Mouse (Mus musculus) kidney, postnatal 25 days (tissue): ENCODE measurements at regions not wholly inside any gene's neighbourhood (a gene's known extent, or its start where the extent isn't known, plus 50 kb on each side); places are given as distances from the start of the nearest gene placed in this dataset.
A peak's percentile ranks its signal among the peaks of the same experiment; 100 is the strongest.

Experiments
- DNase-seq, 2 experiments: peaks; one replicate each; pipeline ENCODE4 v3.0.0; 2021; ENCODE audit warnings: mixed read lengths in 2 of 2

DNA sequence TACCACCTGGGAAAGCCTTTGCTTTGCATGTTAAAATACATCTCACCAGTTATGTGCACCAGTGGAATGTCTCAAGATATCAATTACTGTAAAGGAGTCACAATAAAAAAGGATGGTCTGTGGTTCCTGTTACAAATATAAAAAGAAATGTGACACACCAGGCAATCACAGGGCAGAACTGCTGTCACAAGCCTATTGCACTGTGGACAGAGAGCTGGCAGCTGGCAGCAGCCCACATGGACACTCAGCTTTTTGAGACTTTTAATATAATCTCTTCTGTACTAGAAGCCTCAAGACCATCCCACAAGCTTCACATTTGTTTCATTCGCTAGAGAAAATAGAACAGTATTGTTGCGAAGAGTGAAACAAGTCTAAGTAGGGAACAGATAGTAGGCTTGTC is 197.7 kb downstream of the 1700129C05Rik start:
- DNase-seq = no peak

DNA sequence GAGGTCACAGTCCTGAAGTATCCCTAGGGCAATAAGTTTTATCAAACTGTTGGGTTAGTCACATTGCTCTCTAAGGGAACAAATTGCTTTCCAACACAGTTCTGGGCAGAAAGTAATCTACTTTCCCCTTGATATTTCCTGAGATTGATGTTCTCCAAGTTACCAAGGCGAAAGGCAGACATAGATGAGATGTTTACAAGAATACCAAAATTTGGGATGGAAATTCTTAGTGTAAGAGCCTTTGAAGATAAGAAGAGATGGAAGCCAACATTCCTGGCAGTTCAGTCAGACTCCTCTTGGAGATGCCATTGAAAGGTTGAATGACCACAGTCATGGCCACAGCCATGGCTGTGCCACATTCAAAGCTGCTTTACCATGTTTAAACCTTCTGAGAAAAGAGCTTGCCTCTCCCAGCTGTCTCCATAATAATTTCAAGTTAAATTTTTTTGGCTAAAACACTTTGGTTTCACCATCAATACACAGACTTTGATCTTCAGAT is 199.4 kb downstream of the 1700129C05Rik start:
- DNase-seq = no peak

DNA sequence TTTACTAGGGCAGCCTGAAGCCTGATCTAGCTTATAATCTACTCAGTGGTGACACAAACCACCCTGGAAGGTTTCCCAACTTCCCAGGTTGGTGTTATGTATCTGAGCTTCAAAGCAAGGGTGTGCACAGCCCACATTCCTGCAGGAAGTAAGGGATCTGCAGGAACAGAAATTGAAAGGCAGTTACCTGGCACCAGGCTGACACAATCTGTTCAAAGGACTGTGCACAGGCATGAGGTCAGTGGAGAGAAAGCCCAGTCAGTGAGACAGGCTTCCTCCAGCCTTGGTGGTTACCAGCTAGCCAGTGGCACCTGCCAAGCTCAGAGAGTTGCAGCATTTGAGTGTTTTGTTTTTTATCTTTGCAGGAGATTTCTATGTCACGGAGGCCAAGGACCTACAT is 203.6 kb downstream of the 1700129C05Rik start:
- peak in 1 of 2 experiments; percentile 30 for DNase-seq

DNA sequence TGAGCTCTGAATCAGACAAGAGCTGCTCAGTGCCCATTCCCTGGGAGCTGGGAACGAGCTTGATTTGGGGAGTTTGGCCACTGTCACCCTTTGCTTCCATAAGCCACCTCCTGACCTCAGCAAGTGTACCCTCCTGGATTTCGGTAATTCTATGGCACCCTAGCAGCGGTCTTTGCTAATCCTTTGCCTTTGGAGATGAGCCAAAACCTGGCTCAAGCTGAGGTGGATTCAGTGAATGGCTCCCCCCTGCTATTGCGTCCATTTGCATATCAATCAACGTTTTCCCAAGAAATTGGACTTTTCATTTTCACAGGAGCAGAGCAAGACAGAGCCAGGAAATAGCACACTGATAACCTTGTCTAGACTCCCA is 204.1 kb downstream of the 1700129C05Rik start:
- DNase-seq = peak in 1 of 2 experiments; percentile 28

DNA sequence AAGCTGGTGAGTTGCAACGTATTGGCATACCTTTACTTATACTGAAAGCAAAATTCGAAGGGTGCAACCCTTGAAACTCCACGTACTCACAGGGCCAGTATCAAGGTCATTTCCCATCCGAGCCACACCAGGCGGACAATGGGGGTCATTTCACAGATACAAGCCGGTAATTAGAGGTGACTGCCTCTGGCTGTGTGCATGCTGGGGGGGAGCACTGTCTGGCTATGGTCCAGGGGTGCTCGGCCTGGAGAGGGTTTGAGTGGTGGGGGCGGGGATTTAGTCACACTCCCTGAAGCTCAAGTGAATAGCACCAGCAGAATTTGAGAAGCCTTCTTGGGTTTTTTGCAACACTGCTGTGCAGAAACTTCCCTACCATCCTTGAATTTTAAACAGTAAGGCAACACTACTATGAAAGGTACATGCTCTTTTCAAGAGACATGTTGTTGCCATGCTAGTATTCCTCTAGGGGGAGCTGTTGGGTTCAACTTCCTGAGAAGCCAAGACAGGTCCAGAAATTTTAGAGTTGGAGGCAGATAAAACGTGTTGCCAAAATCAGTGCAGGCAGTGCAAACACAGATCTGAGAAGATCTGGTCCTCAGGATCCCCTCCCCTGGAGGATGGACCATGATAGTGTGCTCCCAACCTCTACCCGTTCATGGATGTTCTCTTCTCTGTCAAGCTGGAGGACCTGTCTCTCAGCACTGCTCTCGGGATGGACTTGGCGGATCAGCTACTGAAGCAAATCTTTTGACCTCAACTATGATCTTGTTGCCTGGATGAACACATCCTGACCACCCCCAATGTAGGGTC is 204.7 kb downstream of the 1700129C05Rik start:
- DNase-seq = peak in 1 of 2 experiments; percentile 41

DNA sequence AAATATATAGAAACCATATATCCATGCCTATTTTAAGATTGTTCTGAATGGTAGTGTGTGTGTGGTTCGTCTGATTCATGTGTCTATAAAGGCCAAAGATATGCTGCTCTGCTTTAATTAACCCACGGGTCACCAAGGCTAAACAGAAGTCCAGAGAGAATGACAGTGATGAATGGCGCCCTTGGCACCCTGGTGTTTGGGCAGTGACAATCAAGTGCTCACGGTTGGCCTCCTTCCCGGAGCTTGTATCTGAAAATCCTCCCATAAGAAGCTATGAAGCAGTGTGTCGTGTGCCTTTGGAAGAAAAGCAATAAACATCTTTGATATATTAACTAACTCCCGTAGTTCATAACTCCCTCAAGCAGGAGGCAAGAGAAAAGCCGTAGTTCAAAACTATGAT is 205.4 kb downstream of the 1700129C05Rik start:
- peak; percentile 60 to 72 for DNase-seq

DNA sequence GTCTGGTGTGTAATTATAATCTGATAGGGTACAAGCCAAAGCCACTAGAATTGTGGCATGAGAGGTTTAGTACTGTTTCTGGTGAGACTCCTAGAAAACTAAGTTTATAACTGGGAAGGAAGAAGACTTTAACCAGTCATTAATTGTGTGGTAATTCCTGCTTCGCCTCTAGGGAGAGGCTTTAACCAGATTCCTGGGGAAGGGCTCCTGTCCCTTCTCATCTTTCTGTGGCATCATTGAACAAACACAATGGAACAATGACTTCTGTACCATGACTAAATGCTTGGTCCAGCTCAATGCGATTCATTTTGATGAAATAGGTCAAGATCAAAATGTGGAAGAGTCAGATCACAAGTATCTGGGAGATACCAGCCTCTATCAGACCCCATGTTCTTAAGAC is 206.6 kb downstream of the 1700129C05Rik start:
- DNase-seq = no peak

DNA sequence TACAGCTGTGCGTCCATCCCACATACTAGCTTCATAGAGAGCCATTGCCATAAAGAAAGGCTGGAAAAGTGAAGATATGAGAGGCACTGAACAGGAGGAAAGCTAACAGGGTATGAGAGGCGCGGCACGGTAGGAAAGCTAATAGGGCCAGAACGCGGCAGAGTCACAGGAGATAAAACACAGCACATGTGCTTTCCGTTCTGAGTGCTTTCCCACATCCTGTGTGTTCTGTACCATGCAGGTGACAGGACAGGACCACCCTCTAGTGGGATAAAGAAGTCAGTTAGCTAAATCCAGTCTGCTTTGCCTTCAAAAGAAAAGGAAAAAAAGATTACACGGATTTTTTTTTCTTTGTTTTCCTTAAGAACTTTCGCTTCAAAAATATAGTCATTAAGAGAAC is 224.8 kb downstream of the 1700129C05Rik start:
- DNase-seq = no peak

DNA sequence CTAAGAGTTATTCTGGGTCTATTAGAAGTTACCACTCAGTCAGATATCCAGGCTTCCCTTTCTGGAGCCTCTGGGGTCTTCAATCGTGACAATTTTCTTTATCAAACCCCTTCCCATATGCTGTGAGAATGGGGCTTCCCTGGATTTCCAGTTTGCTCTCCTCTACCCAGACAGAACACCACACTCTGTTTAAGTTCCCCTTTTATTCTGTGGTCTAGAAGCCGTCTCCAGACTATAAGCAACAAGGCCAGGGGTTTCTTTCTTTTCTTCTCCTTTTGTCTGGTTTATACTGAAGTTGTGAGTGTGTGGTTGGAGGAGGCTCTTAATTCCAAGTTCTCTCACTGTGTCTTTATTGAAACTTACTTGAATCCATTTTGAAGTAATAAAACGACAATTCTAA is 225.5 kb downstream of the 1700129C05Rik start:
- no peak for DNase-seq

DNA sequence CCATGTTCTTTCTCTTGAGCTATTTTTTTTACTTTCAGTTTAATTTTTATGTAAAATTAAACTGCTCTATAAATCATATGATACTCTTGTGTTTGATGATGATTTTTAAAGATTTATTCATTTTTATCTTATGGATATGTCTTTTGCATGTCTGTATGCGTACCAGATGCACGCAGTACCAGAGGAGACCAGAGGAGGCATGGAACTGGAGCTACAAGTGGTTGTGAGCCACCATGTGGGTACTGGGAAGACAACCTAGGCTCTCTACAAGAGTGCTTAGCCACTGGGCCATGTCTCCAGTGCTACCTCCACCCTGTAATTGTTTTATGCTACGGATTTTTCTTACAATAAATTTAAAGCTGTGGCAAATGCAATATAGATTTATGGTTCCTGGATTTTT is 227.8 kb downstream of the 1700129C05Rik start:
- DNase-seq = no peak

DNA sequence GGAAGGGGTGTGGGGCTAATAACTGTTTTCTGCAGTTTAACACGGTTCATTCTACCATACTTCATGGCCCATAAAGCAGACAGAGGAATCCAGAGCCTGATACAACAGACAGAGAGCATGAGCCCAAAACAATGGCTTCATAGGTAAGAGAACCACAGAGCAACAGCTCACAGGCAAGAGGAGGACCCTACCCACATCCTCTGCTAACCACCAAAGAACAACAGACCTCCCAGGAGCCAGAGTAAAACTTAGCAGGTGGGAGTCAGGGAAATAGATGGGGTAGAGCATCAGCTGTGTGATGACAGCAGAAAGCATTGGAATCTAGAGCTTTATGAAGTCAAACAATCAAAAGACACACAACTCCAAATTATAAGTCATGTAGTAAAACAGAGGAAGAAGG is 231.8 kb downstream of the 1700129C05Rik start:
- no peak for DNase-seq

DNA sequence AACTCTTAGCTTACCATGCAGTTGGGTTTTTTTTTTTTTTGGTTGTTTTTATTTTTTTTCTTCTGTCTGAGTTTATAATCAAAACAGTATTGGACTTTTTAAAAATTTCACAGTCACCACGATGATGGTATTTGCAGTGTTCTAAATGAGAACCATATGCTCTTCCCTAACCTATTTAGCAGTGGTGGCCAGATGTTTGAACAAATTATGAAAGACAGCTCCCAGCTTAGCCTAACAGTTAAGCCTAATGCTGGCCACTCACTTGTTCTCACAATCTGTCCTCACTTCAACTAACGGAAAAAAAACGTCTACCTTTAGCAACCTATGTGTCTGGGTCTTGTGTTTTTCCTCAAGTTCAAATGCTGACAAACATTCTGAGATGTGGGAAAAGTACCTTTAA is 234.8 kb downstream of the 1700129C05Rik start:
- DNase-seq = no peak

DNA sequence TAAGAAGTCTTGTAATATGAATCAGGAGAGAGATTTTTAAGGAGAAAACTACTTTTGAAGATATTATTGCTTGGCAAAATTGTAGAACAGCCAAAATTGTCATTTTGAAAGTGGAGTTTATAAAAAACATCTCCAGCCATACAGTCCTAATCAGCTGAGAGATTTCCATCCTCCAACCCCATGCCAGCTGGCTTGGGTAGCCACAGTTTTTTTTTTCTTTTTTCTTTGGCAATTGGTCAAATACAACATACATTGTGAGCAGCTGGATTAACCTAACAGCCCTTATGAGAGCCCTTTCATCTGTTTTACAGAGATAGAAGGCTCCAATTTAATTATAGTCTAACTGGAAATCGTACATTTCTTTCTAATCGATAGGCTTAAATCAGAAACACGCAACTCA is 235.3 kb downstream of the 1700129C05Rik start:
- no peak for DNase-seq

DNA sequence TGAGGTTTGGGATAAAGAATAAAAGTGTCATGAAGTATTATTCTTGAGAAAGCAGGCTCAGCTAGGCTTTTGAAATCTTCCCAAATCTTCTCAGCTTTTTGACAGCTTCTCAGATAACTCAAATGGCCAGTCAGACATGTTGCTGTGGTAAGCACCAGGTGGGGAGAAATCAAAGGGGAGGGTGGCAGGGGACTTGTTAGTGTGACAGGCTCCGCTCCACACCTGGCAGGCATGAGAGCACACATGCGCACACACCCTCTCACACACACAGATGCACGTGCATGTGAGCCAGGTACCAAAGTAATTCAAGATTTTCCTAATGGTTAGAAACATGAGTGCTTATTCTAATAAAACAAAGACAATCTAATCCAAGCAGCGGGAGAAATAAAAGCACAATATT is 236.1 kb downstream of the 1700129C05Rik start:
- no peak for DNase-seq

DNA sequence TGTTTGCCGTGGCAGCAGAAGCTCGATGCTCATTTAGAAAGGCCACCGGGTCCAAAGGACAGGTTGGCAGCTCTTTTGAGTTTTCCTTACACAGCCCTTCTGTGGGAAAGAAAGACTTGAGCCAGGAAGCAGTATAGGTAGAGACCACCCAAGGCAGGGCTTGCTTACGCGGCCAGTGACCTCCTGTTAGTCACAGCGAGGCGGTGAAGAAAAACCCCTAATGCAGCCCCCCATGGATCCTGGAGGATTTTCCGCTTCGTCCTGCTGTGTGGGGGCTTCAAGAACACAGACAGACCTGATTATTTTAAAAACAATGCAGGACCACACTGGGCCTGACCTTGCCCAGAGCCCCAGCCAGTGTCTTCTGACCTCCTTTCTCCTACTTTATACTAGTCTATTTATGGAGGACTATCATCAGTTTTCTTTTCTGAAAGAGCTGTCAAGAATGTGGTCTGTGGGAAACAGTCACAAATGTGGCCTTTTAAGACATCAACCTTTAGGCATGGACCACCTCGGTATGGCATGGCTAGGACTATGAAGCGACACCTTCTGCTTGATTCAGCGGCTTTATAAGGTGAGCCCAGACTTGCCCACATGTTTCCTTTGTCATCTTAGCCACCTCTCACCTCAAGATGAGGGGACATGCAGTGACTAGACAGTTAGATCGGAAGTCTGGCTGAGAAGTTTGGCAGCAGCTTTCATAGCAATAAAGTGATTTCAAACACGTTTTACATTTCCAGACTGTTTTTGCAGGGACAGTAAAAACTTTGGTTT is 274.3 kb downstream of the 1700129C05Rik start:
- no peak for DNase-seq

DNA sequence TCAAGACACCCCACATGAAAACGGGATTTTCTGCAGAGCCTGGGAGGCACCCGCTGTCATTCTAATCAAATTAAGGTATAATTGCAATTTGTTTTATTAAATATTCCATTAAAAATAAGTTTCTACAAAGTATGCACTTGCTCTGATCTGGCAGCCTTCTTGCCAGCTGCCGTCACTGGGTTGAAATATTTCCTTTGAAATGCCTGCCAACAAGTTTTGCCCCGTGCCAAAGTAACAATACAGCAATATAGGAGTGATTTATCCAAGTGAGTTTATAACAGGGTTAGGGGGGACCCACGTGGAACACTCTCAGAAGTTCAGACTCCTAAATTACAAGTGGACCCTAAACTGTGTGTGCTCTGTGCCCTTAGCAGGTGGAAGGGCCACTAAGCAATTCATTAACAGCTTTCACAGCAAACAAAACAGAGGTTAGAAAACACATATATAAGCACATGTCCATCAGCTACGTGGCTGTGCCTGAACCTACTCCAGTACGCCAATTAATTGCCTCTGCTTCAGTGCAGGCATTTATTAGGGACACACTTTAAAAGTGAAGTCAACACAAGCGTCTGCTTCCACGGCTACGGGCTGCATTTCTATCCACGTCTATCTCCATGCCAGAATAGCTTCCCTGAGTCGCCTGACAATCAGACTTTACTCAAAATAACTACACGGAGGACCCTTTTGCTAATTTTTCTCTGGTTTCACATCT is 275.1 kb downstream of the 1700129C05Rik start:
- no peak for DNase-seq

DNA sequence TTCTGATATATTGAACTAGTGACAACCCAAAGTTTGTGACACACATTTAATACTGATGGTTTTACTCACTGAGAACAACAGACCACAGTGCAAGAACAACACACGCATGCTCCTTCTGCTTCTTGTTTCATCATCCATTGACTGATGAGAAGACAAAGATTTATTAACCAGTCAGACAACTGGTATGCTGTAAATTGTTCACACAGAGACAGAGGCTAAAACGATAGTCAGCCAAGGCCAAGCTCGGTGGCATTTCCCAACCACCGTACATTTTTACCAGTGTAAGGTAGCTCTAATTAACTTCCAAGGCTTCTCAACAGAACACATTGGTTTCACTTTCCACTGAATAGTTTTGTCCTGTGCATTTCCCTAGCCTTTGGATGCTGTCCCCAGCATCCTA is 287.8 kb downstream of the 1700129C05Rik start:
- no peak for DNase-seq

DNA sequence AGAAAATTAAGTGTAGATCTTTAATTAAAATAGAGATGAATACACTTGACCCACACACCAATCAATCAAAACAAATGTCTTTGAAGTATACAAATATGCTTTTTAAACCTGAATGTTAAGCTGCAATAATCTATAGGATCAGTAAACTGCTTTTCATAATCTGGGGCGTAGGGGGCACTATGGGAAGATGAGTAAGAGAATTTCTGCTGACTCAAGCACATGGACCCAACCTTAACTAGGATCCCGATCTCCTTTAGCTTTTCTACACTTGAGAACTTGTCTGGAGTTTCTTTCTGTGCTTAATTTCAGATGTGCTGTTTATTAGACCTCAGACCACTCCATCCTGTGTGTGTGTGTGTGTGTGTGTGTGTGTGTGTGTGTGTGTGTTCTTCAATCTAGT is 298.1 kb downstream of the 1700129C05Rik start:
- no peak for DNase-seq

DNA sequence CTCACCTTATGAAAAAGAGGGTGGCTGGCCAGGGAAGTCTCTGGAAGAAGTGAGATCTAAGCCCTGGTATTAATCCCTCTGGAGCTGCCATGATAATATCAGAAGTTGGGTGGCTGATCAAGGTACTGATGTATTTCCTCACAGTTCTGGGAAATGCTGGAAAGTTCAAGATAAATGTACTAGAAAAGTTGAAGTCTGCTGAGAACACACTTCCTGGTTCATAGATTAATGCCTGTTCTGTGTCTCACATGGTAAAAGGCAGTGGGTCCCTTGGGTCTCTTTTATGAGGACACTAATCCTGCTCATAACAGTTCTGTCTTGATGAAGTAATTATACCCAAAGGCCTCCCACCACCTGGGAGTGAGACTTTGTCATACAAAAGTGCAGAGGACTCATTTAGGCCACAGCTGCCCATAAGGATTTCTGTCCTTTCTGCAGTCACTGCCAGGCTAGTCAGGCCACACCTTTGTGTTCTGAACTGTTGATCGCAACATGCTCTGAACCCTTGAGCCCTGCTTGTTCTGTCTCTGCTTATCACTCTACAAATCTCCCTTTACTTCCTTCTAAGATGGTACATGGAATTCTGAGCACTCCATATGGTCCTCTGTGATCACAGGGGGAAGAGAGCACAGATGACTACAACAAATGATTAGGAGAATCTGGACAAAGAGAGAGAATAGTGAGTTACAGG is 300.4 kb downstream of the 1700129C05Rik start:
- no peak for DNase-seq

DNA sequence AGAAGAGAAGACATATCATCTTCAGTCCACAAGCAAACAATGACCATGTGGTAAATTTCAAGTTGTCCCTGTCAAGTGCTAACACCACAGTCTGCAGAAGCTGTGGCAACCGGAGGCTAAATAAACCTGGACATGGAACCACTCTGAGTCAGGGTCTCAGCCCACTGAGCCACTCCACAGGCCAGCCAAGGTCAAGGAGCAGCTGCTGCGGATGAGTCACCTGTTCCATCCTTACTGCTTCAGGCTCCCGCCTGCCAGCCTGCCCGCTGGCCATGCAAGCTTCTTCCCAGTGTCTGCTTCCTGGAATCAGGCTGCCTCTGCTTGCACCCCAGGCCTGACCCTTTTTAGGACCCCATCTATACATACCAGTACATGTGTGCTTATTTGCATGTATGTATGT is 319.8 kb downstream of the 1700129C05Rik start:
- no peak for DNase-seq

DNA sequence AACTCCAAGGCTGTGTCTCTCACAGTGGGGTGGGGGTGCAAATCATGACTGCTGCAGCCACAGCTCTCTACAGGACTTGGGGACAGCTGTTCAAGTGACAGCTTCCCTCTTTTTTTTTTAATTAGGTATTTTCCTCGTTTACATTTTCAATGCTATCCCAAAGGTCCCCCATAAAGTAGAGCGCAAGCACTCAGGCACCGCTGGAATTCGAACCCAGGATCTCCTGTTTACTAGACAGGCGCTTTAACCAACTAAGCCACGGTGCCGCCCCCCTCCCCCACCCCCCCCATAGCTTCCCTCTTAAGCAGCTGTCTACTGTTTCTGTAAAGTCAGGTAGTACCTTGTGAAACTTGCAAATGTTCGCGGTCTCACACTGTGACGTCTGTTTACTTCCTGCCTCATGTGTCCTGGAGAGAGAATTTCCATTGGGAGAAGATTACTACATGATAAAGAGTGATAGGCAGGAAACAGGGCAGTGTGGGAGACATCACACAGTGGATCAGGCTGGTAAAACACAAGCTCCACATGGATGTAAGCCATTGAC is 324.7 kb downstream of the 1700129C05Rik start:
- peak; percentile 41 to 70 for DNase-seq

DNA sequence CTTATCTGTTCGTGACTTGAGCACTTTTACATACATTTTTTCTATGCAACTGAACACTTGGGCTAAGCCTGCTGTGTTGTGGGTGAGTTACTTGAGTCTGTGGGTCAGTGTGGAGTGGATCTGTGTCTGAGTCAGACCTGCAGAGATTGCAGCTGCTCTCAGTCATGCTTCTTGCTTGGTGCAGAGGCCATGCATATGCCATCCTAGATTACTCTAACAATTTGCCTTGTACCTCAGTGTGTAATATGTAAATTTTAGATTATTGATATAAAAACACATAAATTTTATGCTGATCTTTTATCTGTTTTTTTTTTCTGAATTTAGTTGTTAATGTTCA is 326.2 kb downstream of the 1700129C05Rik start:
- no peak for DNase-seq
